Mouse (Mus musculus): ENCODE data around the gene Gm572. TPM values are rescaled to one million over a fixed set of nuclear protein-coding genes. Genes with fewer than 3 reads are reported as not detected.

Gm572 gene
- total and polyA plus RNA-seq, 3 experiments, result not detected

- H3K9ac ChIP-seq (ENCODE audit: control insufficient read depth, low read depth, low read length, poor library complexity, severe bottlenecking), result peak overlapping the region; percentile 68
- no peak for DNase-seq (ENCODE audit: low read depth, low spot score)
- H3K79me2 ChIP-seq (ENCODE audit: control insufficient read depth, insufficient read depth, low read length, poor library complexity), result peaks cover 39% of the 10 kb centered on the region
- peaks cover 22 to 34% of the 10 kb centered on the region in 2 experiments for H3K36me3 ChIP-seq (ENCODE audit: control insufficient read depth in 1 of 2, insufficient read depth in 2 of 2, low read length in 2 of 2)
- H3K27me3 ChIP-seq (ENCODE audit: control insufficient read depth in 1 of 2, insufficient read depth in 2 of 2, low read length in 2 of 2), result no peaks in the 10 kb centered on the region
- TF ChIP-seq MAX (IDR thresholded peaks at IDR 0.05; ENCODE audit: low read length) (0 out of 2 replicates have a peak, but pooled peaks have one; percentile 22), EP300 (IDR thresholded peaks at IDR 0.05; ENCODE audit: low read depth in 1 of 2, low read length in 2 of 2) (0 out of 4 replicates have a peak, but pooled peaks of 1 of the 2 experiments have one; percentile 2), BHLHE40 (IDR thresholded peaks at IDR 0.05; ENCODE audit: borderline replicate concordance, low read depth, low read length) (no peak), KAT2A (conservative IDR thresholded peaks at IDR 0.05; ENCODE audit: low read depth, low read length) (no peak)
- H3K9me3 ChIP-seq (replicated peaks; ENCODE audit: insufficient read depth, low read length), result no peaks in the 10 kb centered on the region
- peaks cover 2 to 26% of the 10 kb centered on the region in 2 experiments for H3K4me1 ChIP-seq (ENCODE audit: control insufficient read depth in 1 of 2, insufficient read depth in 2 of 2, low read length in 2 of 2)
- peak overlapping the region; percentile 20; the same call in 1 of the 2 replicates for H3K27ac ChIP-seq (ENCODE audit: control insufficient read depth, low read depth, low read length)
- H3K4me3 ChIP-seq (ENCODE audit: control insufficient read depth in 1 of 2, insufficient read depth in 1 of 2, low read depth in 2 of 2, low read length in 2 of 2), result peak overlapping the region; percentile 39 to 62
Measured at GRCm38 (mm10) chr4:148627246-148627645, 15.9 kb upstream of the Gm572 start.

GRCm38 (mm10) chr4:148632013-148632692, 11.0 kb upstream of the Gm572 start:
- Histone ChIP-seq H3K9ac (ENCODE audit: control insufficient read depth, low read depth, low read length, poor library complexity, severe bottlenecking) (no peak overlapping the region), H3K79me2 (ENCODE audit: control insufficient read depth, insufficient read depth, low read length, poor library complexity) (no peaks in the 10 kb centered on the region), H3K27me3 (ENCODE audit: control insufficient read depth in 1 of 2, insufficient read depth in 2 of 2, low read length in 2 of 2) (no peaks in the 10 kb centered on the region), H3K36me3 (ENCODE audit: control insufficient read depth in 1 of 2, insufficient read depth in 2 of 2, low read length in 2 of 2) (peaks cover 0 to 16% of the 10 kb centered on the region in 2 experiments; a peak in 2 of 4 replicates), H3K27ac (ENCODE audit: control insufficient read depth, low read depth, low read length) (no peak overlapping the region), H3K4me3 (ENCODE audit: control insufficient read depth in 1 of 2, insufficient read depth in 1 of 2, low read depth in 2 of 2, low read length in 2 of 2) (no peak overlapping the region), H3K9me3 (replicated peaks; ENCODE audit: insufficient read depth, low read length) (no peaks in the 10 kb centered on the region), H3K4me1 (ENCODE audit: control insufficient read depth in 1 of 2, insufficient read depth in 2 of 2, low read length in 2 of 2) (peaks cover 0 to 29% of the 10 kb centered on the region in 2 experiments; a peak in 3 of 4 replicates)
- no peak for TF ChIP-seq MXI1 (IDR thresholded peaks at IDR 0.05; ENCODE audit: low read depth, low read length)
- TF ChIP-seq POLR2AphosphoS5 (IDR thresholded peaks at IDR 0.05; ENCODE audit: borderline replicate concordance, low read depth, low read length), result no peak
- TF ChIP-seq BHLHE40 (IDR thresholded peaks at IDR 0.05; ENCODE audit: borderline replicate concordance, low read depth, low read length), result no peak
- TF ChIP-seq MAFK (IDR thresholded peaks at IDR 0.05; ENCODE audit: borderline replicate concordance, low read depth, low read length), result no peak
- no peak for TF ChIP-seq CHD2 (IDR thresholded peaks at IDR 0.05; ENCODE audit: low read length)
- TF ChIP-seq JUND (IDR thresholded peaks at IDR 0.05; ENCODE audit: low read depth, low read length), result no peak
- DNase-seq (ENCODE audit: low read depth, low spot score), result no peak

GRCm38 (mm10) chr4:148633395-148634061, 9.6 kb upstream of the Gm572 start:
- no peak overlapping the region for H3K4me3 ChIP-seq (ENCODE audit: control insufficient read depth in 1 of 2, insufficient read depth in 1 of 2, low read depth in 2 of 2, low read length in 2 of 2)
- peaks cover 0 to 13% of the 10 kb centered on the region in 2 experiments; a peak in 2 of 4 replicates for H3K36me3 ChIP-seq (ENCODE audit: control insufficient read depth in 1 of 2, insufficient read depth in 2 of 2, low read length in 2 of 2)
- no peak overlapping the region for H3K9ac ChIP-seq (ENCODE audit: control insufficient read depth, low read depth, low read length, poor library complexity, severe bottlenecking)
- H3K27ac ChIP-seq (ENCODE audit: control insufficient read depth, low read depth, low read length), result no peak overlapping the region; the same call in 1 of the 2 replicates
- DNase-seq (ENCODE audit: low read depth, low spot score), result peak; percentile 53
- H3K4me1 ChIP-seq (ENCODE audit: control insufficient read depth in 1 of 2, insufficient read depth in 2 of 2, low read length in 2 of 2), result peaks cover 0 to 23% of the 10 kb centered on the region in 2 experiments; a peak in 2 of 4 replicates
- no peaks in the 10 kb centered on the region for H3K9me3 ChIP-seq (replicated peaks; ENCODE audit: insufficient read depth, low read length)
- no peaks in the 10 kb centered on the region for H3K27me3 ChIP-seq (ENCODE audit: control insufficient read depth in 1 of 2, insufficient read depth in 2 of 2, low read length in 2 of 2)
- no peaks in the 10 kb centered on the region for H3K79me2 ChIP-seq (ENCODE audit: control insufficient read depth, insufficient read depth, low read length, poor library complexity)
- TF ChIP-seq TCF12 (IDR thresholded peaks at IDR 0.05; ENCODE audit: low read depth, low read length) (no peak), MAX (IDR thresholded peaks at IDR 0.05; ENCODE audit: low read length) (no peak), ZNF384 (IDR thresholded peaks at IDR 0.05; ENCODE audit: low read depth, low read length) (no peak), RCOR1 (IDR thresholded peaks at IDR 0.05; ENCODE audit: low read depth, low read length) (peak; percentile 30; the same call in 1 of the 2 replicates), NRF1 (IDR thresholded peaks at IDR 0.05; ENCODE audit: insufficient read depth, low read depth, low read length, poor library complexity, severe bottlenecking) (no peak), SMC3 (IDR thresholded peaks at IDR 0.05; ENCODE audit: low read depth, low read length) (no peak), MXI1 (IDR thresholded peaks at IDR 0.05; ENCODE audit: low read depth, low read length) (no peak), KAT2A (conservative IDR thresholded peaks at IDR 0.05; ENCODE audit: low read depth, low read length) (no peak), TAL1 (IDR thresholded peaks at IDR 0.05; ENCODE audit: low read length) (no peak), ETS1 (IDR thresholded peaks at IDR 0.05; ENCODE audit: low read depth, low read length) (no peak), EP300 (IDR thresholded peaks at IDR 0.05; ENCODE audit: low read depth in 1 of 2, low read length in 2 of 2) (peak; percentile 18 to 38; a peak in 2 of 4 replicates), ZKSCAN1 (IDR thresholded peaks at IDR 0.05; ENCODE audit: low read depth, low read length) (no peak), ZMIZ1 (IDR thresholded peaks at IDR 0.05; ENCODE audit: low read depth, low read length) (no peak), POLR2AphosphoS5 (IDR thresholded peaks at IDR 0.05; ENCODE audit: borderline replicate concordance, low read depth, low read length) (no peak), GATA1 (IDR thresholded peaks at IDR 0.05; ENCODE audit: low read depth, low read length) (peak; percentile 69), MYC (IDR thresholded peaks at IDR 0.05; ENCODE audit: low read depth, low read length) (no peak), USF2 (IDR thresholded peaks at IDR 0.05; ENCODE audit: borderline replicate concordance in 1 of 2, insufficient read depth in 1 of 2, low read depth in 1 of 2, low read length in 2 of 2) (no peak)

Data from MEL (cell line).